Mouse (Mus musculus) spleen, embryonic (tissue): Measurements from ENCODE around the gene Mynn.

ENCODE experiments used
- CTCF ChIA-PET: fragments of 350-600 bp; sonication (Branson Sonifier 250); formaldehyde crosslinking; loops from one replicate; lab custom pipeline; 2022; lab: Charles Lee

Mynn gene

GRCm38 (mm10) chr3:30635629-30636028 lies 33.8 kb downstream of the Mynn start:
- CTCF ChIA-PET, result no interaction called here

- CTCF ChIA-PET, result interaction anchor here (0.5 kb wide), 1 partner anchor 451 kb away, joined by 4 read pairs; the partner anchor contains the start of gene Skil
Measured at GRCm38 (mm10) chr3:30644207-30644606, 42.3 kb downstream of the Mynn start, which contains the start of gene Lrriq4. Lrriq4 (plus strand) TSS chr3:30644507.

DNA sequence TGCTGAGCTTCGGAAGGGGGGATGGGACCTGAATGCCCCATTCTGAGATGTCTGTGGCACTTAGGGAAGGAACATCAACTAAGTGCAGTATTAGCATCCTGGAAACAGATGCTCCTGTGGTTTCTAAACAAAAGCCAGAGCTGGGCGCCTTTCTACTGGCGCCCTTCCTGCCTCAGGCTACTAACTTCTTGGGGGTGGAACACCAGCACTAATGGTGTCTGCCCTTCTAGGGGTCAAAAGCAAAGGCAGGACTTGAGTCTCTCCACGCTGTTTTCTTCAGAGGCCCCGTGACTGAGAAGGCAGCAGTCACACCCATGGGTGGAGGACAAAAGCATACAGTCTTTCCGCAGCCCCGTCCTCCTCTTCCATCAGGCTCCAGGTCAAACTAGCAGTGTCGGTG lies 44.9 kb downstream of the Mynn start:
- CTCF ChIA-PET, result no interaction called here

DNA sequence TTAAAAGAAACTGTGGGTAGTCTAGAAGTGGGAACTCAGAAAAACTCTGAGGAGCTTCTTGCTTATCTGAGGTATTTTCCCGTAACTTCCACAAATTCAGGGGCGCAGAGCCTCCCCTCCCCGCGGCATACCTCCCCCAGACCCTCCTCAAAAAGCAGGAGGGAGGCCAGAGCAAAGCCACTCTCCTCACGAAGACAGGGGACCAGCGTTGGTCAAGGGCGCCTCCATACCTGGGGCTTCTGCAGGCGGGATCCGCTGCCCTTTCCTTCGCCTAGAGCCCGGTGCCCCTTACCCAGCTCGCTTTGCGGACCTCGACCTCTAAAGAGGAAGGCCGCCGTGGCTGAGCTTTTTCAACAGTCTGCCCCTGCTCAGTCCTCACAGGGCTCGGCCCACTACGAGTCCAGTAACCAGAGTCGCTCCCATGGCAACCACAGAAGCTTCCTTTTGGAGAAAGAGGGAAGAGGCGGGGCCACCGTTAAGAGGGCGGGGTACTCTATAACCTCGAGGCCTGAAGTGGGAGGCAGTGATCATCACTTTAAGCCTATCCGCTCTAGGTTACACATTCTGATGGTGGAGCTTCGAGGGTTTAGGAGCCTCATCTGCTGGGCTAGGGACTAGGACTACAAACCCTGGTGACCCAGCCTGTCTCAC lies 45.7 kb downstream of the Mynn start, which contains the start of gene Lrrc34:
TSS of gene Lrrc34 (minus strand) at position 430 of the 651 bp plus-strand sequence.
- CTCF ChIA-PET, result no interaction called here

DNA sequence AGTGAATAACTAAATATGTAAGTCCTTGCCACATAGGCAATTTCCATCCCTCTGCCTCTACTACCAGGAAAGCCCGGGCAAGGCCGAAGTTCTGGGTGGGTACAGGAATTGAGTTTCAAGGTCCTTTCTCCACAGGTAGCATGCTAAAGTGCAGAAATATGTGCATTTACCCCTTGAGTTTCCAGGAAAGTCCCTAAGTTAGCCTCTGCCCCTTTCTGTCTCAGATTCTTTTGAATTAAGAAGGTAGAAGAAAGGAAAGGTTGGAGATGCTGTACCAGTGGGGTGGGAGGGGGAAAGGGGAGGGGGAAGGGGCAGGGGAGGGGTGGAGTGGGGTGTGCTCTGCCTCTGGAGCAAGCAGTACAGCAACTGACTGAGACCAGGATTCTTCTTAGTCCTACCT lies 46.6 kb downstream of the Mynn start:
- CTCF ChIA-PET, result no interaction called here

DNA sequence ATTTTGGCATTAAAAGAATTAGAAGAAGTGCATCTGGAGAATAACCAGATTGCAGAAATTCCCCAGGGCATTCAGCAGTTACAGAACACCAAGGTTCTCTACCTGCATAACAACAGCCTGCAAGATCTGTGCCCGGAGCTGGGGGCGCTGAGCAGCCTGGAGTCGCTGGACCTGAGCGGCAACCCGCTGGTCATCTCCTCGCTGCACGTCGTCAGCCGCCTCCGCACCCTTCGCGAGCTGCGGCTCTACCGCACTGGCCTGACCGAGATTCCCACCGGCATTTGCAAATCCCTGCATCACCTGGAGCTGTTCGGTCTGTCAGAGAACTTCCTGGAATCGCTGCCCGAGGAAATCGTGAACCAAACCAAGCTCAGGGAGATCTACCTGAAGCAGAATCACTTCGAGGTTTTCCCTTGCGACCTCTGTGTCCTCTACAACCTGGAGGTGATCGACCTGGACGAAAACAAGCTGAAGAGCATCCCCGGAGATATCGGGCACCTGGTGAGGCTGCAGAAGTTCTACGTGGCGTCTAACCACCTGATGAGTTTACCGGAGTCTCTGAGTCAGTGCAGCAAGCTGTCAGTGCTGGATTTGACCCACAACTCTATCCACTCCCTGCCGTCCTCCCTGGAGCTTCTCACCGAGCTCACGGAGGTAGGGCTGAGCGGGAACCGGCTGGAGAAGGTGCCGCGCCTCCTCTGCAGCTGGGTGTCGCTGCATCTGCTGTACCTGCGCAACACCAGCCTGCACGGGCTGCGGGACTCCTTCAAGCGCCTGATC lies 48.4 kb downstream of the Mynn start:
- CTCF ChIA-PET, result no interaction called here

GRCm38 (mm10) chr3:30655937-30656336 lies 54.1 kb downstream of the Mynn start:
- CTCF ChIA-PET, result no interaction called here

DNA sequence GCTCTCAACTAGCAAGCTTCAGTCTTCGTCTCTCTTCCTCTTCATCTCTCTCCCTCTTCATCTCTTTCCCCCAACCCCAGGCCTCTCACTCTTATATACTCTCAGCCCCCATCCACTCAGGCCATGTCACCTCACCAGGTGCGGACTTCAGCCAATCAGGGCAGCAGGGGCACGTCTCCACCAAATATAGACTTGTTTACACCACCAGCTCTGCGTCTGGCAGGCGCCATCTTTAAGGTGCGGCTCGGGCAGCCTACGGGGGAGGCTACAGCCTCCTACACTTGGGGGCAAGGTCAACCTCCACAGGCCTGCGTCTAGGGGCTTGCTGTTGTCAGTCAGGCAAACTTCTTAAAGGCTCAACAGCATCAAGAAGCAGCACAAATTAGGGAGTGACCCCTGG lies 56.6 kb downstream of the Mynn start:
- CTCF ChIA-PET, result no interaction called here
